1 mouse cellular context compared by ENCODE assay signal in the genomic region with DNA sequence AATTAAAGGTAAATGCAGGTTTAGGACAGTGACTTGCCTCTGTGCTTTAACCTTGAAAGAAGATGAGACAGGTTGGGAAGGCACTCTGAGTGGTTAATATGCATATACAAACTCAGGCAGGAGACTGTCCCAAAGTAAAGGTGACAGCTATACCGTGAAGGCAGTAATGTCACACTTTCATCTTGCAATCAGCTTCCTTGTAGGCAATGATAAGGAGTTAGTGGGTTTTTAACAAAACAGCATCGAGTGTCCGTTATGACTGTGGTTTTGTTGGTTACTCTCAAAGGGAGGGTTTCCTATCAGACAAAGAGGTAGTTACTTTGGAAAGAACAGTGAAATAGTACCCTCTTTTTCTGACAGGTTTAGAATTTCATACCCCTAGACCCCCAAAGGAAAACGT.
TF ChIP-seq lines count a peak whose summit lies in the region.

No protein-coding gene starts in this region.

TF ChIP-seq in MEL, 35 proteins besides CTCF, POLR2A, EP300 and RAD21 (continued from another document):
- no peak for TF ChIP-seq ZNF384 (IDR thresholded peaks at IDR 0.05; ENCODE audit: low read depth, low read length)
- TF ChIP-seq ETS1 (IDR thresholded peaks at IDR 0.05; ENCODE audit: low read depth, low read length) = peak; percentile 91
- TF ChIP-seq TAL1 (IDR thresholded peaks at IDR 0.05; ENCODE audit: low read length) = peak; percentile 68
- TF ChIP-seq SMC3 (IDR thresholded peaks at IDR 0.05; ENCODE audit: low read depth, low read length) = no peak
- peak; percentile 96 for TF ChIP-seq GATA1 (IDR thresholded peaks at IDR 0.05; ENCODE audit: low read depth, low read length)
- TF ChIP-seq ELF1 (IDR thresholded peaks at IDR 0.05; ENCODE audit: low read depth, low read length) = no peak
- TF ChIP-seq MYC (IDR thresholded peaks at IDR 0.05; ENCODE audit: low read depth, low read length) = 0 out of 2 replicates have a peak, but pooled peaks have one; percentile 53
- peak; percentile 80; the same call in 1 of the 2 replicates for TF ChIP-seq BHLHE40 (IDR thresholded peaks at IDR 0.05; ENCODE audit: borderline replicate concordance, low read depth, low read length)
- TF ChIP-seq SIN3A (IDR thresholded peaks at IDR 0.05; ENCODE audit: low read length) = peak; percentile 86; the same call in 1 of the 2 replicates
- no peak for TF ChIP-seq POLR2AphosphoS5 (IDR thresholded peaks at IDR 0.05; ENCODE audit: borderline replicate concordance, low read depth, low read length)
- TF ChIP-seq POLR2AphosphoS2 (IDR thresholded peaks at IDR 0.05; ENCODE audit: low read length) = no peak; the same call in 1 of the 2 replicates
- peak; percentile 62 for TF ChIP-seq TBP (IDR thresholded peaks at IDR 0.05; ENCODE audit: low read depth, low read length)
TF ChIP-seq in MEL: peak in this region for 9.
